Mouse (Mus musculus) E14TG2a.4 (cell line): ENCODE data around the gene Dusp23.

Experiments
- H3K27me3 ChIP-seq: 2 replicates; pipeline ENCODE4 v1.6.1; 2014; ENCODE audit warnings: low read length, control low read depth; ENCODE audit not compliant: insufficient read depth
- H3K36me3 ChIP-seq: 2 replicates; pipeline ENCODE4 v1.6.1; 2014; ENCODE audit warnings: low read length, control low read depth; ENCODE audit not compliant: insufficient read depth
- H3K4me1 ChIP-seq: replicated peaks from 2 replicates; pipeline ENCODE4 v1.6.1; 2014; ENCODE audit warnings: low read depth, low read length, control low read depth
- H3K4me3 ChIP-seq: replicated peaks from 2 replicates; pipeline ENCODE4 v1.5.1; 2014; ENCODE audit warnings: mild to moderate bottlenecking, low read length
- H3K9me3 ChIP-seq: 2 replicates; pipeline ENCODE4 v1.6.1; 2014; ENCODE audit warnings: low read length, control low read depth
- CTCF ChIP-seq: conservative IDR thresholded peaks from 2 replicates; pipeline ENCODE4 v1.5.1; 2014; ENCODE audit warnings: low read length
- NANOG ChIP-seq: IDR thresholded peaks from 2 replicates; pipeline ENCODE4 v1.6.1; 2014; ENCODE audit warnings: borderline replicate concordance, low read length, mixed read lengths
- POU5F1 ChIP-seq: IDR thresholded peaks from 2 replicates; pipeline ENCODE4 v1.6.1; 2014; ENCODE audit warnings: low read length, borderline replicate concordance

Dusp23 gene

DNA sequence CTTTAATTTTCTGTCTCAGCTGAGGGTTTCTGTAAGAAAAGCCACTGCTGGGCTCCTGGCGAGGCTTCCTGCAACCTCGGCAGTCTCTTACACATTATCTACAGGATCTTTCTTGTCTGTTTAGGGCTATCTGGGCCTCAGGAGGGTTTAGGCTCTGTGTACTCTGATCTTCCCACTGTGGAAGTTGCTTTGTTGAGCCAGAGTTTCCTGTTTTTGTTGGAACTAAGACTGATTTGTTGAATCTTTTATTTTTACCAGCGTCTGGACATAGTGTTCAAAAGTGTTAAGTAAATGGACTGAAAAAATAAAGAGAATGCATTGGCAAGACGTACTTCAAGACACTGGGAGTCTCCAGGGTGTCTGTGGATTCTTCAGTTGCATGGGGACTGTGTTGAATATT, 2.5 kb upstream of the Dusp23 start:
- no peak overlapping the region for H3K4me3 ChIP-seq
- no peaks in the 10 kb centered on the region for H3K9me3 ChIP-seq
- no peaks in the 10 kb centered on the region for H3K36me3 ChIP-seq
- H3K27me3 ChIP-seq = peaks cover 5% of the 10 kb centered on the region; the same call in 1 of the 2 replicates
- TF ChIP-seq CTCF (no peak), NANOG (no peak), POU5F1 (no peak)
- H3K4me1 ChIP-seq = peaks cover 9% of the 10 kb centered on the region

DNA sequence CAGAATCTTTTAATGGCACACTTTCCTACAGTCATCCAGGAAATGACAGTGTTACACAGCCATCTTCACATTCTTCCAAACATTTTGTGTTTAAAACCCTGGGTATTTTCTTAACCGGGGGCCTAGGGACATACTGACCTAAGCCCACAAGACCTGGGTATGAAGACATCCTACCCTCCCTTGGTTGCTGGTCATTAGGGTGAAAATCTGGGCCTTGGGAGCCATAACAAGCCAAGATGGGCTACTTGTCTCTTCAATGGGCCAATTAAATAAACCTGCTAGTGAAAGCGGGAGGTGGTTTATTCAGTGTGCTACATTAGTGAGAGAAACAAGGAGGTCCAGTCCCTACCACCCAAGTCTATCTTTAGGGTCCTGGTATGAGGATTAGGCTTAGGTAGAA, 1.4 kb upstream of the Dusp23 start:
- H3K4me1 ChIP-seq = peaks cover 12% of the 10 kb centered on the region
- H3K4me3 ChIP-seq = no peak overlapping the region
- H3K36me3 ChIP-seq = no peaks in the 10 kb centered on the region
- peaks cover 5% of the 10 kb centered on the region; the same call in 1 of the 2 replicates for H3K27me3 ChIP-seq
- no peaks in the 10 kb centered on the region for H3K9me3 ChIP-seq
- TF ChIP-seq NANOG (no peak), CTCF (no peak), POU5F1 (no peak)

DNA sequence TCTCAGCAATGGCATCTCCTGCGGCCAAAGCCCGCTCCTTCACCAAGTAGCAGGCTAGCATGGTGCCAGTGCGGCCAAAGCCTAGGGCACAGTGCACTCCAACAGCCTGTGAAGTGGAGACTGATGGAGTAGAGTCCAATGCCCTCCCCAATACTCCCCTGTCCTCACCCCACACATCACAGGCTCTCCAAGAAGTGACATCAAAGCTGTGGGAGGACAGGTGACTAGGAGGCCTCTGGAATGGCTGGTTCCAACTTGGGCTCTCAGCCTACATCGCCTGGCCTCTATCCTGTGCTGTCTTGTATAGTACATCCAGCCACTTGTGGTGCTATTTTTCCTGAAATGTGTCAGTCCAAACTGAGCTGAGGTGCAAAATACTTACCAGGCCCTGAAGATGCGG, 1.0 kb downstream of the Dusp23 start:
- TF ChIP-seq POU5F1 (no peak), CTCF (no peak), NANOG (no peak)
- H3K36me3 ChIP-seq = no peaks in the 10 kb centered on the region
- 0 out of 2 replicates have a peak, but pooled peaks cover 3% of the 10 kb centered on the region for H3K27me3 ChIP-seq
- H3K9me3 ChIP-seq = no peaks in the 10 kb centered on the region
- H3K4me3 ChIP-seq = peak overlapping the region; percentile 29; the same call in 1 of the 2 replicates
- peaks cover 12% of the 10 kb centered on the region for H3K4me1 ChIP-seq

DNA sequence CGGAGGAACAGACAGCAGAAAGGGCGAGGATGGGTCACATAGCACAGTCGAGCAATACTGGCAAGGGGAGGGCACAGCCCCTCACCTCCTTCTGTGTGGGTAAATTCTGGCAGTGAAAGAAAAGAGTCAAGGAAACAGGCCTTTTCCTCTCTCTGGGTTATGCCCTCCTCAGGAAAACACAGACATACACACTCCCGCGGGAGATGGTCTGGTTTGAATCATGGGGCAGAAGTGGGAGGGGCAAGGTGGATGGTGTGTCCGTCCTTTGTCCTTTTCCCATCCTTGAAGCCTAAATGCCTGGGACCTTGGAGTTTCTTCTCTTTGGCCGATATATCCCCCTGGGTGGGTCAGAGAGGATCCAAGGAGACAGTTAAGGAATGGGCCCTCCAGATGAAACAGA, 2.9 kb downstream of the Dusp23 start:
- Histone ChIP-seq H3K9me3 (0 out of 2 replicates have a peak, but pooled peaks cover 7% of the 10 kb centered on the region), H3K4me1 (peaks cover 12% of the 10 kb centered on the region), H3K4me3 (no peak overlapping the region), H3K27me3 (0 out of 2 replicates have a peak, but pooled peaks cover 3% of the 10 kb centered on the region), H3K36me3 (no peaks in the 10 kb centered on the region)
- no peak for TF ChIP-seq NANOG
- no peak for TF ChIP-seq CTCF
- no peak for TF ChIP-seq POU5F1

DNA sequence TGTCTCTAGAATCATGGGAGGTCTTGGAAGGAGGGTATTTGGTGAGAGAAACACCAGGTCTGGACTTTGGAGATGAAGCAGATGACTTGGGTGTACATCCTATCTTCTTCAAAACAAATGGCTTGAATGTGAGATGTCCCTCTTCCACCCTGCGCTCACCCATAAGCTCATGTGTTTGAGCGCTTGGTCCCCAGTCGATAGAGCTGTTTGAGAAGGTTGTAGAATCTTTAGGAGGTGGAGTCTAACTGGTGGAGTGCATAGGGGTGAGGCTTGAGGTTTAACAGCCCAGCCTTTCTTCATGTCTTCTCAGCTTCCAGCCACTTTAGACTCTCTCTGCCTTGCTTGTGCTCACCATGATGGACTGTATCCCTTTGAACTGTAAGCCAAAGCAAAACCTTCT, 6.5 kb downstream of the Dusp23 start:
- peaks cover 3% of the 10 kb centered on the region; the same call in 1 of the 2 replicates for H3K27me3 ChIP-seq
- no peaks in the 10 kb centered on the region for H3K36me3 ChIP-seq
- H3K9me3 ChIP-seq = 0 out of 2 replicates have a peak, but pooled peaks cover 7% of the 10 kb centered on the region
- TF ChIP-seq NANOG = no peak
- TF ChIP-seq POU5F1 = no peak
- TF ChIP-seq CTCF = no peak
- H3K4me3 ChIP-seq = no peak overlapping the region
- peaks cover 3% of the 10 kb centered on the region for H3K4me1 ChIP-seq

DNA sequence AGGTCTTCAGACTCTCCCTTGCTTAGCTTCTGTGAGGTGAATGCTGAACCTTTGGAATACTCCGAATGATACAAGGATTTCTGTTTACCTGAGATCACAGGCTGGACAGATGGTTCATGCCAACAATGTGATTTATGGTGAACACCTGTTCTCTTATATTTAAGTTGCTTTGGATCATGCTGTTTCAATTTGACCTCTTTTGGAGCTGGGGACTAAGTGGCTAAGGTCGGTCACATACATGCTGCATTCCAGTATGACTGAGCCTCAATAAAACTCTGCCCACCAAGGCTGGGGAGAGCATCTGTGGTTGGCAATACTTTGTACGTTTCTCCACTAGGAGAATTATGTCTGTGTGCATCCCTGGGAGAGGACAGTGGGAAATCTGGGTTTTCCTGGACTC, 8.7 kb downstream of the Dusp23 start:
- H3K27me3 ChIP-seq = peaks cover 3% of the 10 kb centered on the region; the same call in 1 of the 2 replicates
- TF ChIP-seq POU5F1 (no peak), NANOG (no peak), CTCF (no peak)
- no peaks in the 10 kb centered on the region for H3K4me1 ChIP-seq
- H3K9me3 ChIP-seq = 0 out of 2 replicates have a peak, but pooled peaks cover 7% of the 10 kb centered on the region
- no peaks in the 10 kb centered on the region for H3K36me3 ChIP-seq
- no peak overlapping the region for H3K4me3 ChIP-seq

DNA sequence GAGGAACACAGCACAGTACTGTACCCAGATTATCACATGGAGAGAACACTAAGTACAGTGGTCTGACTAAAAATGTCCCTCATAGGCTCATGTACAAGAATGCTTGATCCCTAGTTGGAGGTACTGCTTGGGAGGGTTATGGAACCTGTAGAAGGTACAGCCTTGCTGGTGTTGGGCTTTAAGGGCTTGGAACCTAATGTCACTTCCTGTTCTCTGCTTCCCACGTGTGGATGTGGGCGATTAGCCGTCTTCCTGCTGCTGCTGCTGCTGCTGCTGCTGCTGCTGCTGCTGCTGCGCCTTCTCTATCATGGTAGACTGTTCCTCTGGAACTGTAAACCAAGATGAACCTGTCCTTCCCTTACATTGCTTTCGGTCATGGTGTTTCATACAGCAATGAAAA, 9.2 kb downstream of the Dusp23 start:
- Histone ChIP-seq H3K4me3 (no peak overlapping the region), H3K9me3 (0 out of 2 replicates have a peak, but pooled peaks cover 7% of the 10 kb centered on the region), H3K36me3 (no peaks in the 10 kb centered on the region), H3K27me3 (peaks cover 3% of the 10 kb centered on the region; the same call in 1 of the 2 replicates), H3K4me1 (no peaks in the 10 kb centered on the region)
- no peak for TF ChIP-seq POU5F1
- TF ChIP-seq CTCF = no peak
- TF ChIP-seq NANOG = no peak

DNA sequence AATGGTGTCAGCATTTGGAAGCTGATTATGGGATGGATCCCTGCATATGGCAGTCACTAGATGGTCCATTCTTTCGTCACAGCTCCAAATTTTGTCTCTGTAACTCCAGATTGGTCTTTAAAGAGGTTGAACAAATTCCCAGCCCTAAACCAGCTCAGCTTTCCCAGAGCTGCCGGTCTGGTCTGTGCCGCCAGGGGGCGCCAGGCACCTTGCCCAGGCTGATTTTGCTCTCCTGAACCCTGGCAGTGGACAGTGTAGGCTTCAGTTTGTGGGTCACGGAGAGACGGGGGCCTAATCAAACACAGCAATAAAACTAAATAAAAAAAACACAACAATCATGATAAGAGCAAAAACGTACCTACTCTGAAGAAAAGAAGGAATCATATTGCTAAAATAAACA, 13.5 kb downstream of the Dusp23 start:
- TF ChIP-seq NANOG = no peak
- peak; percentile 88 for TF ChIP-seq CTCF
- TF ChIP-seq POU5F1 = no peak
- peaks cover 19% of the 10 kb centered on the region for H3K4me1 ChIP-seq

DNA sequence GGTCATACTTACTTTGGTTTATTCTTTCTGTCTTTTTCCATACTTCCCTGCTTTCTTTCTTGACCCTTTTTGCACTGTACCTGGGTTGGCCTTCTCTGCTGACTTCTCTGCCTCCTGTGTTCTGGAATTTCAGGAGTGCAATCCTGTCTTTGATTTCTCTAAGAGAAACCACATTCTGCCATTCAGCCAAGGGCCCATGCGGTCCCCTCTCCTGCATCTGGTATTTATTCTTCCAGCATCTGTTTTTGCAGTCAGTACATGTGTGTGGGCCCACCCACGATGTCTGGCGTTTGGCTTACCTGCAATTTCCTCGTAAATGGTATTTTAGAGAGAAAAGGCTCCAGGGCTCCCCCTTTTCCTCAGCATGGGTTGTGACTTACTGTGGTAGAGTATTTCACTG, 14.6 kb downstream of the Dusp23 start:
- TF ChIP-seq NANOG = no peak
- H3K4me1 ChIP-seq = peaks cover 19% of the 10 kb centered on the region
- H3K4me3 ChIP-seq = no peak overlapping the region
- no peaks in the 10 kb centered on the region for H3K9me3 ChIP-seq
- peaks cover 12% of the 10 kb centered on the region; the same call in 1 of the 2 replicates for H3K27me3 ChIP-seq
- no peaks in the 10 kb centered on the region for H3K36me3 ChIP-seq

More for the DNA sequence above, 13.5 kb downstream of the Dusp23 start:
- Histone ChIP-seq H3K4me3 (no peak overlapping the region), H3K27me3 (peaks cover 15% of the 10 kb centered on the region; the same call in 1 of the 2 replicates), H3K9me3 (no peaks in the 10 kb centered on the region), H3K36me3 (no peaks in the 10 kb centered on the region)
